Mouse (Mus musculus): Measurements from ENCODE around the gene Rai14. TPM values are rescaled to one million over a fixed set of nuclear protein-coding genes. Genes with fewer than 3 reads are reported as not detected.

Rai14 gene
- polyA plus RNA-seq, 1 experiment from 2014 or later = 81.3 TPM

DNA sequence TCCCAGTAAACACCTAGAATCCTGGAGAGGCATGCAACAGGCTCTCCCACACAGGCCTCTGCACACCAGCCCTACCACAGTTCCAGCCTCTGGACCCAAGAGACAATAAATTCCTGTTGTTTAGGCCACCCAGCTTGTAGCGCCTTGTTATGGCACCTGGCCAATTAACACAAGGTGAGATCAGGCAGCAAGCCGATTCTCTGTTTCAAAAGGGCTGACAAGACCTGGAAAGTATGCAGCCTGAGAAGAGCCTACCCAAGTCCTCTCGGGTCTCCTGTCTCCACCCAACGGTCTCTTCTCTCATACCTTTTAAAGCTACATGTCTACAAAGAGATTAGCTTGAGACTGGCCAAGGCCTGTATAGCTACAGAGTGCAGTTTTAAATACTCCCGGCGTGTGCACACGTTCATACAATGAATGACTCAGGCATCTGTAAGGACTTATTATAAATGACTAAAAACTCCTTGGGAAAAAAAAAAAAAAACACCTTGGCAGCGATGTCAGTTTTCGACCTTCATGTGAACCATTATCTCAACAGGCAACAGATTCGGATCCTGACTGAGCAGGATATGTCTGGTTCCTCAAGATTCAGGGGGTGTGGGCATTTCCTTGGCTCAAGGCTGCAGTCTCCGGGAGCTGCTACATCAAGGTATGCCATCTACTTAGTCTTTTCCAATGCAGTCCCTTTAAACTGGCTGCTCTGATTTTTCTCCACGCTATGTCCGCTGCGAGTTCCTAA, 28.6 kb downstream of the Rai14 start:
- no peak overlapping the region for H3K9ac ChIP-seq (replicated peaks)
- H3K4me2 ChIP-seq (replicated peaks) = no peak overlapping the region
- no peak overlapping the region for H3K27ac ChIP-seq (replicated peaks)
- H3K27me3 ChIP-seq = no peaks in the 10 kb centered on the region
- H3K4me1 ChIP-seq = 0 out of 2 replicates have a peak, but pooled peaks cover 3% of the 10 kb centered on the region
- WGBS = 95% methylated on average over 14 of the region's 14 CpGs
- peaks cover 25% of the 10 kb centered on the region for H3K36me3 ChIP-seq
- H3K9me3 ChIP-seq = no peaks in the 10 kb centered on the region
- ATAC-seq (ENCODE audit: low FRiP score, low read depth) = no peak
- no peak overlapping the region for H3K4me3 ChIP-seq

DNA sequence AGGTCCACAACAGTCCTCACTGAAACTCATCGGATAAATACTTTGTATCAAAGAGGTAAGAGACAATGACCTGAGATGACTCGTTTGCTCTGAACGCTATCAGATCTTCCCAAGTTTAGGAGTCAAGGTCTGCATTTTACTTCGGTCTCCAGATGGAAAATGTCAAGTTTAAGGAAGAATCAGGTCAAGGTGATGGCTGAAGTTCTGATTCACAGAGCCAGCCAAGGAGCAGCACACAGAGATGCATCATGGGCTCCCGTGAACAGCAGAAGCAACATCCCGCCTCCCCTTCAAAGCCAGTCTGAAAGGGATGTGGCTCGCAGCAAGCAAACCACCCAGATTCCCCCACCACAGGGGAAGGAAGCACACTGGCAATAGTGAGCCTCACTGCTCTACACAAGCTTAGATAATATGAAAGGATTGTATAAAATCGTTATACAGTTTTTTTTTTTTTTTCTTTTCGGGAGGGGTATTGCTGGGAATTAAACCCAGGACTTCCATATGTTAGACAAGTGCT, 30.7 kb downstream of the Rai14 start:
- WGBS = 92% methylated on average over 9 of the region's 9 CpGs

DNA sequence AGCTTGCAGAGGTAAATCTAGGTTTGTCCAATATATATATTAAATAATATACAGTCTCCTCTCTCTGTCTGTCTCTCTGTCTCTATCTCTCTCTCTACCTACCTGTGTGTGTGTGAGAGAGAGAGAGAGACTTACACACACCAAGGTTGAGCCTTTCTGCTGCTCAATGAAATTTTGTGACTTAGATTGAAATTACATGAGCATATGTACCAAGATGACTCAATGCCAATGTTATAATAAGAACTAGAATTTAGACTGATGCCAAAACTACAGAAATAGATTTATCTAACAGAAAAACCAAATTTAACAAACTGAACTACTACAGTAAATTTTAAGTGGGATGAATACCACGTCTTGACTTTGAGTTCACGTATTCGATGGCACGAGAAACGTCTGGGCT, 33.9 kb downstream of the Rai14 start:
- Histone ChIP-seq H3K9me3 (no peaks in the 10 kb centered on the region), H3K9ac (replicated peaks) (no peak overlapping the region), H3K27me3 (no peaks in the 10 kb centered on the region), H3K27ac (replicated peaks) (no peak overlapping the region), H3K4me1 (peaks cover under 1% of the 10 kb centered on the region; the same call in 1 of the 2 replicates), H3K4me2 (replicated peaks) (no peak overlapping the region), H3K36me3 (no peaks in the 10 kb centered on the region), H3K4me3 (no peak overlapping the region)
- no peak for ATAC-seq (ENCODE audit: low FRiP score, low read depth)
- WGBS = 92% methylated on average over 5 of the region's 5 CpGs

More for the DNA sequence above, 30.7 kb downstream of the Rai14 start:
- ATAC-seq (ENCODE audit: low FRiP score, low read depth) = no peak
- no peak overlapping the region for H3K4me3 ChIP-seq
- H3K4me2 ChIP-seq (replicated peaks) = no peak overlapping the region
- H3K4me1 ChIP-seq = peaks cover 3% of the 10 kb centered on the region; the same call in 1 of the 2 replicates
- no peaks in the 10 kb centered on the region for H3K27me3 ChIP-seq
- no peaks in the 10 kb centered on the region for H3K9me3 ChIP-seq
- H3K27ac ChIP-seq (replicated peaks) = no peak overlapping the region
- H3K9ac ChIP-seq (replicated peaks) = no peak overlapping the region
- H3K36me3 ChIP-seq = peaks cover 10% of the 10 kb centered on the region

GRCm38 (mm10) chr15:10679571-10679970, 34.9 kb downstream of the Rai14 start:
- Histone ChIP-seq H3K27ac (replicated peaks) (no peak overlapping the region), H3K9ac (replicated peaks) (no peak overlapping the region), H3K4me3 (no peak overlapping the region), H3K36me3 (no peaks in the 10 kb centered on the region), H3K9me3 (no peaks in the 10 kb centered on the region), H3K4me2 (replicated peaks) (no peak overlapping the region), H3K27me3 (no peaks in the 10 kb centered on the region), H3K4me1 (no peaks in the 10 kb centered on the region; the same call in 1 of the 2 replicates)
- 87% methylated on average over 4 of the region's 4 CpGs for WGBS
- ATAC-seq (ENCODE audit: low FRiP score, low read depth) = no peak

- 0 out of 2 replicates have a peak, but pooled peaks cover 8% of the 10 kb centered on the region for H3K36me3 ChIP-seq
- H3K27ac ChIP-seq (replicated peaks) = no peak overlapping the region
- no peaks in the 10 kb centered on the region for H3K9me3 ChIP-seq
- no peak overlapping the region for H3K4me3 ChIP-seq
- ATAC-seq (ENCODE audit: low FRiP score, low read depth) = no peak
- H3K4me1 ChIP-seq = peaks cover 6% of the 10 kb centered on the region
- H3K27me3 ChIP-seq = no peaks in the 10 kb centered on the region
- WGBS = 88% methylated on average over 5 of the region's 5 CpGs
- H3K9ac ChIP-seq (replicated peaks) = no peak overlapping the region
- no peak overlapping the region for H3K4me2 ChIP-seq (replicated peaks)
Measured at GRCm38 (mm10) chr15:10675801-10676200, 38.6 kb downstream of the Rai14 start.

GRCm38 (mm10) chr15:10672880-10673279, 41.5 kb downstream of the Rai14 start:
- Histone ChIP-seq H3K27ac (replicated peaks) (no peak overlapping the region), H3K9me3 (no peaks in the 10 kb centered on the region), H3K4me2 (replicated peaks) (no peak overlapping the region), H3K4me3 (no peak overlapping the region), H3K27me3 (no peaks in the 10 kb centered on the region), H3K9ac (replicated peaks) (no peak overlapping the region), H3K36me3 (0 out of 2 replicates have a peak, but pooled peaks cover 8% of the 10 kb centered on the region), H3K4me1 (peaks cover 15% of the 10 kb centered on the region)
- WGBS = 49% methylated on average over 5 of the region's 5 CpGs
- ATAC-seq (ENCODE audit: low FRiP score, low read depth) = no peak

GRCm38 (mm10) chr15:10671868-10672267, 42.6 kb downstream of the Rai14 start:
- H3K4me2 ChIP-seq (replicated peaks) = no peak overlapping the region
- no peak overlapping the region for H3K9ac ChIP-seq (replicated peaks)
- H3K4me1 ChIP-seq = peaks cover 20% of the 10 kb centered on the region
- WGBS = 93% methylated on average over 4 of the region's 4 CpGs
- no peak overlapping the region for H3K27ac ChIP-seq (replicated peaks)
- no peaks in the 10 kb centered on the region for H3K9me3 ChIP-seq
- ATAC-seq (ENCODE audit: low FRiP score, low read depth) = no peak
- H3K27me3 ChIP-seq = no peaks in the 10 kb centered on the region
- H3K4me3 ChIP-seq = no peak overlapping the region
- H3K36me3 ChIP-seq = 0 out of 2 replicates have a peak, but pooled peaks cover 8% of the 10 kb centered on the region

DNA sequence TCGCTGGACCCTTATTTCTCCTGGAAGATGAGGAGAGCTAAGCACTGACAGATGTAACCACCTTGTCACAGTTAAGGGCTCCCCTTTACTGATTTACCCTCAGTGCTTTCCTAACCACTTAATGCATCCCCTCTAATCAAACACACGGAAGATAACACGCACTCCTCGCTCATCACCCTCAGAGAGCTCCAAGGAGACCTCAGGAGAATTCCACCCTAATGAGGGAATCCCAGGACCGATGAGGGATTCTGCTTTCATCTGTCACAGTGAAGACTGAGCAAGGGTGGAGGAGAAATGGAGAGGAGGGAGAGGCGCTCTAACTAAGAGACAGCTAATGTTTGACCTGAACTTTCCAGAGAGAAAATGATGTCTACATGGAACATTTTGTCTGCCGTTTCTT, 44.3 kb downstream of the Rai14 start:
- H3K4me1 ChIP-seq = peaks cover 21% of the 10 kb centered on the region
- H3K9me3 ChIP-seq = no peaks in the 10 kb centered on the region
- WGBS = 74% methylated on average over 7 of the region's 7 CpGs
- ATAC-seq (ENCODE audit: low FRiP score, low read depth) = no peak
- H3K27me3 ChIP-seq = no peaks in the 10 kb centered on the region
- H3K4me2 ChIP-seq (replicated peaks) = no peak overlapping the region
- H3K36me3 ChIP-seq = 0 out of 2 replicates have a peak, but pooled peaks cover 8% of the 10 kb centered on the region
- no peak overlapping the region for H3K9ac ChIP-seq (replicated peaks)
- no peak overlapping the region for H3K4me3 ChIP-seq
- H3K27ac ChIP-seq (replicated peaks) = no peak overlapping the region; the same call in 1 of the 2 replicates

DNA sequence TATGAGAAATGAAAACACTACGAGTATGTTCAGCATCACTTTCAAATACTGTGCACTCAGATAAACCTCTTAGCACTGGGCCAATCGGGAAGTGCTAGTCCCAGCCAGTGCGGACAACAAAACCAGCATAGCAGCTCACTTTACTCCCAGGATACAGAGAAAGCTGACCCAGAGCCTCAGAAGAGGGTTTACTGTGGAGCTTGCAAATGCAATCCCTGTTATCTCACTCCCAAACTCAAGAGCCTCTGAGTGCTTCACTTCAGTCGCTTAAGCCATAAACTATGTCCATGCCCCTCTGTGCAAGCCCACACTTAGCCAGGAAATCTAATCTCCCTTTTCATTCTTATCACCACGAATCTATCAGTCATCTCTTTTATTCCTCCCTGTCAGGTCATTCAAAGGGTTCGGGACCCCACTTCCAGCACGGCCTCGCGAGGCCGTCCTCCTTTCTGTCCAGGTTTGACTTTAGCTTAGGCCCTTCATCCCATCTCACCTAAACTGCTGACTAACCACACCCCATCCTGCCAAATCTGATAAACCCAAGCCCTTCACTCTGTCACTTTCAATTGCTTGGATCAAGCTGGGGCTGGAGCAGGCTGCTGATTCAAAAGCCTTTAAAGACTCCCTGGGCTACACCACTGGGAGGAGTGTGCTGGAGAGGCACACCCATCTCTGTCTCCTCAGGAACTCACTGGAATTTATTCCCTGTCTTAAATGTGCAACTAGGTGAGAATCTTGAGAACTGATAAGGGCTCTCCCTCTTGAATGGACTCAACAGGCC, 46.1 kb downstream of the Rai14 start:
- Histone ChIP-seq H3K4me2 (replicated peaks) (no peak overlapping the region), H3K4me1 (peaks cover 20% of the 10 kb centered on the region; the same call in 1 of the 2 replicates), H3K27ac (replicated peaks) (no peak overlapping the region), H3K9me3 (no peaks in the 10 kb centered on the region), H3K27me3 (no peaks in the 10 kb centered on the region), H3K4me3 (no peak overlapping the region), H3K36me3 (0 out of 2 replicates have a peak, but pooled peaks cover 8% of the 10 kb centered on the region), H3K9ac (replicated peaks) (no peak overlapping the region)
- no peak for ATAC-seq (ENCODE audit: low FRiP score, low read depth)
- WGBS = 61% methylated on average over 10 of the region's 10 CpGs

- no peak overlapping the region for H3K9ac ChIP-seq (replicated peaks)
- no peak for ATAC-seq (ENCODE audit: low FRiP score, low read depth)
- H3K36me3 ChIP-seq = no peaks in the 10 kb centered on the region
- no peaks in the 10 kb centered on the region for H3K27me3 ChIP-seq
- H3K4me2 ChIP-seq (replicated peaks) = no peak overlapping the region
- H3K9me3 ChIP-seq = no peaks in the 10 kb centered on the region
- no peak overlapping the region for H3K4me3 ChIP-seq
- H3K27ac ChIP-seq (replicated peaks) = no peak overlapping the region
- 90% methylated on average over 8 of the region's 8 CpGs for WGBS
- peaks cover 20% of the 10 kb centered on the region; the same call in 1 of the 2 replicates for H3K4me1 ChIP-seq
Measured at GRCm38 (mm10) chr15:10665816-10666215, 48.6 kb downstream of the Rai14 start.

DNA sequence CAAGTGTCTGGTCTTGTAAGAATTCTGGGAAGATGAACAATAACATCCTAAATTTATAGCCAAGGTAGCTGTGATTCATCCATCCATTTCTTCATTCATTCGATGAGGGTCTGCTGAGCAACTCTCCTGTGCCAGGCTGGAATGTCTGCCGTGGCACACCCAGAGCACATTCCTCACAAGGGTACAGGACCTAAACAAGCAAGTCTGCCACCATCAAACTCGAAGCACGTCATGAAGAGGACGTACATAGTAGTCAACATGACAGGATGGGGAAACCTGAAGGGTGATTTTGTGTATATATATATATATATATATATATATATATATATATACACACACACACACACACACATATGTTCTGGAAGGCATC, 49.9 kb downstream of the Rai14 start:
- Histone ChIP-seq H3K36me3 (no peaks in the 10 kb centered on the region), H3K27ac (replicated peaks) (no peak overlapping the region), H3K9me3 (no peaks in the 10 kb centered on the region), H3K4me3 (no peak overlapping the region), H3K27me3 (no peaks in the 10 kb centered on the region), H3K4me2 (replicated peaks) (no peak overlapping the region), H3K4me1 (peaks cover 20% of the 10 kb centered on the region; the same call in 1 of the 2 replicates), H3K9ac (replicated peaks) (no peak overlapping the region)
- WGBS = 92% methylated on average over 5 of the region's 5 CpGs
- ATAC-seq (ENCODE audit: low FRiP score, low read depth) = no peak
